Mouse (Mus musculus) urinary bladder, adult 2 months (tissue): ENCODE results near the gene Adgrb3. TPM values are rescaled to one million over a fixed set of nuclear protein-coding genes. Genes with fewer than 3 reads are reported as not detected.
"Not testable (repeated sequence)": the region's sequence is repeated elsewhere in the genome, so short reads cannot be mapped to it uniquely, and the experiment has no call there.

Experiments used
- DNase-seq: peaks from one replicate; pipeline ENCODE4 v3.0.0; 2022; ENCODE audit warnings: low spot score
- polyA plus RNA-seq: library from polyadenylated mRNA; depleted of rRNA; stranded (reverse); fragments of >200 nt; gene quantifications from 2 replicates; pipeline ENCODE4 v1.2.3, GENCODE M21; 2012

The Adgrb3 gene
- polyA plus RNA-seq, 1 experiment = 0.14 TPM

- DNase-seq = no peak
These were observed 84.8 kb downstream of the Adgrb3 start for GRCm38 (mm10) chr1:25744736-25745135.

GRCm38 (mm10) chr1:25729844-25730243 is 99.7 kb downstream of the Adgrb3 start:
- DNase-seq = no peak

GRCm38 (mm10) chr1:25711474-25711873 is 118.0 kb downstream of the Adgrb3 start:
- no peak for DNase-seq

- DNase-seq = no peak
These were observed 123.2 kb downstream of the Adgrb3 start for GRCm38 (mm10) chr1:25706299-25706698.

GRCm38 (mm10) chr1:25698702-25699250 is 130.7 kb downstream of the Adgrb3 start:
- DNase-seq = no peak

- DNase-seq = no peak
These were observed 132.3 kb downstream of the Adgrb3 start for GRCm38 (mm10) chr1:25697179-25697578.

GRCm38 (mm10) chr1:25696771-25697170 is 132.7 kb downstream of the Adgrb3 start:
- DNase-seq = no peak

GRCm38 (mm10) chr1:25682118-25682517 is 147.4 kb downstream of the Adgrb3 start:
- no peak for DNase-seq

- no peak for DNase-seq
These were observed 149.9 kb downstream of the Adgrb3 start for GRCm38 (mm10) chr1:25679656-25680055.

GRCm38 (mm10) chr1:25652717-25653116 is 176.8 kb downstream of the Adgrb3 start:
- no peak for DNase-seq

GRCm38 (mm10) chr1:25644256-25644655 is 185.3 kb downstream of the Adgrb3 start:
- no peak for DNase-seq

- no peak for DNase-seq
These were observed 208.0 kb downstream of the Adgrb3 start for GRCm38 (mm10) chr1:25621458-25621857.

GRCm38 (mm10) chr1:25616954-25617353 is 212.6 kb downstream of the Adgrb3 start:
- no peak for DNase-seq

GRCm38 (mm10) chr1:25610776-25611175 is 218.7 kb downstream of the Adgrb3 start:
- not testable (repeated sequence) for DNase-seq

GRCm38 (mm10) chr1:25598941-25599340 is 230.6 kb downstream of the Adgrb3 start:
- no peak for DNase-seq

- no peak for DNase-seq
These were observed 240.9 kb downstream of the Adgrb3 start for GRCm38 (mm10) chr1:25588568-25589118.

GRCm38 (mm10) chr1:25581698-25582097 is 247.8 kb downstream of the Adgrb3 start:
- no peak for DNase-seq

GRCm38 (mm10) chr1:25577836-25578235 is 251.7 kb downstream of the Adgrb3 start:
- no peak for DNase-seq

GRCm38 (mm10) chr1:25576598-25576997 is 252.9 kb downstream of the Adgrb3 start:
- no peak for DNase-seq

- DNase-seq = no peak
These were observed 261.4 kb downstream of the Adgrb3 start for GRCm38 (mm10) chr1:25568096-25568495.

- no peak for DNase-seq
These were observed 283.4 kb downstream of the Adgrb3 start for GRCm38 (mm10) chr1:25546072-25546471.

- no peak for DNase-seq
These were observed 285.6 kb downstream of the Adgrb3 start for GRCm38 (mm10) chr1:25543915-25544314.

GRCm38 (mm10) chr1:25542891-25543290 is 286.6 kb downstream of the Adgrb3 start:
- DNase-seq = no peak

- DNase-seq = no peak
These were observed 302.5 kb downstream of the Adgrb3 start for GRCm38 (mm10) chr1:25526976-25527375.
